Mouse (Mus musculus) olfactory bulb, adult 2 months (tissue): ENCODE measurements around the gene Atp6v0b. TPM values are rescaled to one million over a fixed set of nuclear protein-coding genes. Genes with fewer than 3 reads are reported as not detected.

Source experiments
- H3K27ac ChIP-seq: fragments of 200-500 bp; 2 replicates; pipeline ENCODE4 v1.5.1; 2012; ENCODE audit warnings: low read depth, low read length; ENCODE audit not compliant: insufficient read depth
- H3K4me1 ChIP-seq: fragments of 200-500 bp; 2 replicates; pipeline ENCODE4 v1.6.1; 2012; ENCODE audit warnings: low read length; ENCODE audit not compliant: control insufficient read depth, insufficient read depth
- H3K4me3 ChIP-seq: fragments of 200-500 bp; 2 replicates; pipeline ENCODE4 v1.5.1; 2012; ENCODE audit warnings: mild to moderate bottlenecking, low read depth, low read length, moderate library complexity; ENCODE audit not compliant: insufficient read depth
- CTCF ChIP-seq: fragments of 200-500 bp; IDR thresholded peaks from 2 replicates; pipeline ENCODE4 v1.5.1; 2012; ENCODE audit warnings: low read depth, mild to moderate bottlenecking, low read length, moderate library complexity; ENCODE audit not compliant: insufficient read depth
- POLR2A ChIP-seq: fragments of 200-500 bp; IDR thresholded peaks from 2 replicates; pipeline ENCODE4 v1.6.1; 2012; ENCODE audit warnings: mild to moderate bottlenecking, low read depth, low read length, moderate library complexity; ENCODE audit not compliant: insufficient read depth
- WGBS: fragments of 180-500 bp; shearing (Covaris S2); methylation state at CpG from one replicate; pipeline ENCODE4 v1.1.7; 2018; 5-methylcytosine and 5-hydroxymethylcytosine counted together
- polyA plus RNA-seq: library from polyadenylated mRNA; stranded (reverse); fragments of >200 nt; gene quantifications from 2 replicates; pipeline ENCODE4 v1.2.4, GENCODE M21; 2012; ENCODE audit warnings: low replicate concordance; ENCODE audit not compliant: missing spikeins, insufficient read depth, insufficient read length

The Atp6v0b gene
- polyA plus RNA-seq, 1 experiment = not detected

DNA sequence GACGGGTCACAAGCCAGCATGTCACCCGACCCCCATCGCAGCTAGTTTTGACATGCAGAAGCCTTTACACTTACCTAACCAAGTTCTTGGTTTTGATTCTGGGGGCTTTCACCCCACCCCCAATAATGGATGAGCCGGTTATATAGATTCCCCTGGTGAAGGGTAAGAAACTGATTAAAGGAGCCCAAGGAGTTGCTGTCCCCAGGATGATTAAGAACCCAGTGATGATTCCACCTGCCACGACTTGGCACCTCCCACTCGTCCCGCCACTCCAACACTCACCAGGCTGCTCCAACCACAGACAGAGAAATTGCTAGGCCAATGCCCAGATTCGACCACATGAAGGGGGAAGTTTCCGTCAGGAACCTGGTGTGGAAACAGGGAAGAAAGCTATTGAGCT is 1.1 kb downstream of the Atp6v0b start:
- peak overlapping the region; percentile 88 for H3K4me3 ChIP-seq
- peaks cover 39% of the 10 kb centered on the region for H3K4me1 ChIP-seq
- no peak overlapping the region for H3K27ac ChIP-seq
- TF ChIP-seq CTCF = no peak
- no peak for TF ChIP-seq POLR2A
- 72% methylated on average over 9 of the region's 9 CpGs for WGBS

DNA sequence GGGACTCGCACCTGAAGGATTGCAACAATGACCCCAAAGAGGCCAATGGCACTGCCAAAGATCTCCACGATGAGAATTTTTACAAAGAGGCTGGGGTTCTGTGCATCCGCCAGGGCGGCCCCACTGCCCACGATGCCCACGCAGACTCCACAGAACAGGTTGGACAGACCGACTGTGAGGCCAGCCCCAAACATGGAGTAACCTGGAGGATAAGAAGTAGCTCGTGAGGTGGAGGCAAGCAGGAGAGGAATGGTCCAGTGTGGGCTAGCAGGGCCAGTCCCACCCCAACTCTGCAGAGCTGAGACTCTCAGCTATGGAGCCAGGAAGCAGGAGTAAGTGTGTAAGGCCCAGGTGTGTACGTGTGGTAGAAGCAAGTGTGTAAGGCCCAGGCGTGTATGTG is 2.0 kb downstream of the Atp6v0b start:
- no peak overlapping the region for H3K4me3 ChIP-seq
- TF ChIP-seq POLR2A (no peak), CTCF (no peak)
- H3K27ac ChIP-seq = no peak overlapping the region
- peaks cover 40% of the 10 kb centered on the region for H3K4me1 ChIP-seq
- 93% methylated on average over 10 of the region's 10 CpGs for WGBS

DNA sequence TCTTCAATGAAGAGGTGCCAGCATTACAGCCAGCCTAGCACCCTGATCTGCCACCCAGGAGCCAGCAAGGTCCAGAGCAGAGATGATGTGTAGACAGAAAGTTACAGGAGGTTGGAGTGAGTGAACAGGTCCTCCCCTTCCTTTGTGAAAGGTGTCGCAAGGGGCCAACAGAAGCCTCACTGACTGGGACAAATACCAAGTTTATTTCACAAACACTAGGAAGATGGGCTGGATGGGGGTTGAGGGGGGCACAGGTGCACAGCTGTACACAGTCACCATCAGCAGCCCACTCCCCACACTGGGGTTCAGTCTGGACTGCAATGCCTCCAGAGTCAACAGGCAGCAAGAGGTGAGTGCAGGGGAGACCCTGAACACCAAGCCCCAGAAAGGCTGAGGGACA is 3.0 kb downstream of the Atp6v0b start:
- 88% methylated on average over 1 of the region's 1 CpGs for WGBS
- Histone ChIP-seq H3K4me3 (0 out of 2 replicates have a peak overlapping the region, but pooled peaks have one; percentile 4), H3K27ac (no peak overlapping the region), H3K4me1 (peaks cover 40% of the 10 kb centered on the region)
- no peak for TF ChIP-seq CTCF
- no peak for TF ChIP-seq POLR2A

DNA sequence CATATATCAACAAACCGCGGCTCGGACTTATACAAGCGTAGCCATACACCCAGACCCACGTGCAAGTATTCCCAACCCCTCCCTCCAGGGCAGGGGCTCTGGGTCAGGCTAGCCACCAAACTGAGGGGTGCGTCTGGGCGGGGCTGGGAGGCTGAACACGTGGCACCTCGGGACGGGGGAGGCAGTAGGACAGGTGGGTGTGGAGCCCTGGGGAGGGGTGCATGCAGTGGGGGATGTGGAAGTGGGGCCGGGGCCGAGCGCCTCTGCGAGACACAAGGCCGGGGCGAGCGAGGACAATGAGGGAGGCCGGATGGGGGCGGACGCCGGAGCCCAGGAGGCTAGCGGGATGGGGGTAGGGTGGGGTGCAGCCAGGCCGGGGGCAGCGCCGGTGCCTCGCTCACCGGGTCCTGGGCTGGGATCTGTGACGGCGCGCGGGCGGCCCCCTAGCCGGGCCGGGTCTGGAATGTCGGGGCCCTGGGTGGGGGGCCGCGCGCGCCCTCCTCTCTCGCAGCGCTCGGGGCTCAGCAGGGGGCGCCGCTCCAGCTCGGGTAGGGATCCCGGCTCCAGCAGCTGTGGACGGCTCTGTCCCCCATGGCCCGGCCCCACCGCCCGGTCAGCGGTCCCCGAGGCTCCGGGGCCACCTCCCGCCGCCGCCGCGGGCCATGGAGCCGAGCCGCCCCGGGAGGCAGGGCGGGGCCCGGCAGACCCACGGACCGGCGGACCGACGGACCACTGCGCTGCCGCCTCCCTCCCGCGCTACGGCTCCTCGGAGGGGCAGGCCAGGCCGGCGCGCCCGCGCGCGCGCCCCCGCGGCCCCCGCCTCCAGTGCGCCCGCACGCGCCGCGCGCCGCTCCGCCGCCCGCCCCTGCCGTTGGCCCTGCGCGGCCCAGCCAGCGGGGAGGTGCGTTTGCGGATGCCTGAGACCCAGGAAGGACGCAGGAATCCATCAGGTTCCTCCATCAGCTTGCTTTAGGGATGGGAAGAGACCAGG is 4.1 kb downstream of the Atp6v0b start, which contains the start of gene B4galt2:
Gene B4galt2 (minus strand): TSS at position 787 of the 991 bp plus-strand sequence.
- WGBS = 3% methylated on average over 100 of the region's 103 CpGs
- H3K4me1 ChIP-seq = peaks cover 40% of the 10 kb centered on the region
- peak within 1 kb of the TSS; percentile 62; the same call in 1 of the 2 replicates for H3K27ac ChIP-seq
- TF ChIP-seq POLR2A (no peak; the same call in 1 of the 2 replicates), CTCF (no peak)
- H3K4me3 ChIP-seq = peak within 1 kb of the TSS; percentile 87

DNA sequence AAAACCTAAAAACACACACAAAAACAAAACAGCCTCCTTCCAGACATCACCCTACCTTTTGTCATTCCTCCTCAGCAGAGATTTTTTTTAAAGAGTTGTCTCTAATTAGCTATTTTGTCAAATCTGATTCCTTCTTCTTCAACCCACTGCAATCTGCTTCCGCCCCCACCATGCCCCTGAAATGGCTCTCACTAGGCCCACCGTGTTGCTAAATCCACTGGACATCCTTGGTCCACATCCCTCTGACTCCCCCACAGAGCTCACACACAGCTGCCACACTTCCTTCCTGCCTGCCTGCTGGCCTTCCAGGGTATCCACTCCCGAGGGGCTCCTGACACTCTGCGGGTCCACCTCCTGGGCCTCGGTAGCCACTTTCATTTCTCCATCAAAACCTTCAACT is 8.4 kb downstream of the Atp6v0b start:
- TF ChIP-seq CTCF (no peak), POLR2A (no peak)
- H3K4me3 ChIP-seq = no peak overlapping the region
- H3K27ac ChIP-seq = no peak overlapping the region
- WGBS = 73% methylated on average over 5 of the region's 5 CpGs
- H3K4me1 ChIP-seq = peaks cover 18% of the 10 kb centered on the region

DNA sequence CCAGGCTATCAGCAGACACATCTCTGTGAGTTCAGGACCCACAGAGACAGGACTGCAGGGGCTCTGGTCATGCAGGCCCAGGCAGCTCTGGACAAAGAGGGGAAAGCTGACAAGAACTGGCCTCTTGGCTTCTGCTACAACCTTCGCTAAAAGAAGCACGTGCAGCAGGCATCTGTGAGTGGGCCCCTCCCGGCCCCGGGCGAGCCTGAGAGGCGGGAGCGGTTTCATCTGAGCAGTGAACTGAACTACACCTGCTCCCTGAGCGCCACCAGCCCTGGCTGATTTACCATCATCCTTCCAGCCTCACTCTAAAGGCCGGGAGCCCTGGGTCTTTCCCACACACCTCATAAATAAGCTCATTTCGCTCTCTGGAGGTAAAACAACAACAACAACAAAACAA is 8.8 kb downstream of the Atp6v0b start:
- Histone ChIP-seq H3K27ac (no peak overlapping the region), H3K4me3 (no peak overlapping the region), H3K4me1 (peaks cover 16% of the 10 kb centered on the region)
- TF ChIP-seq POLR2A (no peak), CTCF (no peak)
- WGBS = 53% methylated on average over 10 of the region's 10 CpGs

DNA sequence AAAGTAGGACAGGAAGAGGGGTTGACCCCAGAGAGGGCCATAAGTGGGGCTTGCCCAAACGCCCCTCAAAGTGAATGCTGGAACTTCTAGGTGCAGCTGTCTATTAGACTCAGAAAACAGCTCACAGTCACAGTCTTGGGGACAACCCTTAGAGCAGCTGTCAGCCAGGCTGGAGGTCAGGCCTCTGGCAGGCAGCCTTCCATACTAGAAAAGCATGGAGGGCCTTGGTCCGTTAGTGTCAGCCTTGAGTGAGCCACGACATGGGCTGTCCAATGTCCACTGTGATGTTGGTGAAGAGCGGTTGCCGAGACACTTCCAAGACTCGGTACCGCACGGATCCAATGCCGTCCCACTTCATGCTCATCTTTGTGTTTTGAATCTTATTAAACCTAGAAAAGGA is 13.5 kb downstream of the Atp6v0b start:
- H3K4me3 ChIP-seq = no peak overlapping the region

DNA sequence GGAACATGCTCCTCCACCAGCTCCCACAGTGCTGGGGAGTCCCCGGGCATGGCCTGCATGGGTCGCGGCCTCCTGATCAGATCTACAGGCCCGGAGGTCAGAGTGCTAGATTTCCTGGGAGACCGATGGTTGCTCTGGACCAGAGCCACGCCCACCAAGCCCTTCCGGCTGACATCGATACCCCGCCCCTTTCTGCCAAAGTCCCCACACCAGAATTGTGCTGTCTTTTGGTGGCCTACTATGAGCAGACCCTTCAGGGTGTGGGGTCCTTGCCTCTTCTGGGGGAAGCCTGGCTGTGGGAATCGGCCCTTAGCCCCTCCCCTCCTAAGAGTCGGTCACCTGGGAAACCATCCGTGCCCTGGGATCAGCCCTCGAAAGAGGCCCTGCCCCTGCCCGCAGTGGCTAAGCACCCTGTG is 14.7 kb downstream of the Atp6v0b start, which contains the start of gene Ccdc24:
Gene Ccdc24 (minus strand): TSS at position 87 of the 416 bp plus-strand sequence.
- WGBS = 20% methylated on average over 14 of the region's 14 CpGs
- Histone ChIP-seq H3K4me3 (no peak within 1 kb of the TSS), H3K4me1 (no peaks in the 10 kb centered on the region), H3K27ac (no peak within 1 kb of the TSS)
- TF ChIP-seq POLR2A (no peak), CTCF (no peak)

More for the DNA sequence above, 13.5 kb downstream of the Atp6v0b start:
- H3K27ac ChIP-seq = no peak overlapping the region
- no peak for TF ChIP-seq POLR2A
- TF ChIP-seq CTCF = no peak
- WGBS = 96% methylated on average over 9 of the region's 9 CpGs
- no peaks in the 10 kb centered on the region for H3K4me1 ChIP-seq

DNA sequence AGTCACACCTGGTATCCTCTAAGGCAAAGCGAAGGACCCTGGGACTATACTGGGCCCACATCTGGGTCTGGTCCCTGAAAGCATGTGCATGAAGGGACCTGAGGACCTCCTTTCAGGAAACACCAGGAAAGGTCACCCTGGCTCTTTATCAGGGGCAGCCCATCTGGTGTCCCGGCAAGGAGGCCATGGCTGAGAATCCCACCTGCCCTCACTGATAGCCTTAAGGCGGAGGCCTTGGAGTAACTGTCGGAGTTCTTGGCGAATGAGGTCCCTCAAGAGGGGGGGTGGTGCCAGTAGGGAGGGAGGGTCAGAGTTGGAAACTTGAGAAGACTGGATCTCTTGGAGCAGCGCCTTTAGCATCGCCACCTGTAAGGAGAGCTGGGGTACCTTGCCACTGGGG is 15.3 kb downstream of the Atp6v0b start:
- Histone ChIP-seq H3K27ac (no peak overlapping the region), H3K4me3 (no peak overlapping the region), H3K4me1 (no peaks in the 10 kb centered on the region)
- TF ChIP-seq CTCF (no peak), POLR2A (no peak)
- 86% methylated on average over 7 of the region's 7 CpGs for WGBS
